Mouse (Mus musculus): ENCODE measurements around the gene Fads3. TPM values are rescaled to one million over a fixed set of nuclear protein-coding genes. Genes with fewer than 3 reads are reported as not detected.

Gene Fads3
- polyA plus RNA-seq, 1 experiment from 2014 or later = 39.4 TPM

GRCm38 (mm10) chr19:10062292-10062691 lies 20.9 kb downstream of the Fads3 start:
- Histone ChIP-seq H3K9me3 (replicated peaks) (no peaks in the 10 kb centered on the region), H3K27me3 (no peaks in the 10 kb centered on the region), H3K4me3 (no peak overlapping the region), H3K36me3 (peaks cover 36% of the 10 kb centered on the region), H3K4me1 (replicated peaks) (peaks cover 20% of the 10 kb centered on the region), H3K4me2 (no peak overlapping the region), H3K27ac (no peak overlapping the region), H3K9ac (no peak overlapping the region)
- 88% methylated on average over 8 of the region's 8 CpGs for WGBS
- no peak for ATAC-seq (replicated peaks; ENCODE audit: insufficient number of reproducible peaks, insufficient read depth, low FRiP score, low read depth)

DNA sequence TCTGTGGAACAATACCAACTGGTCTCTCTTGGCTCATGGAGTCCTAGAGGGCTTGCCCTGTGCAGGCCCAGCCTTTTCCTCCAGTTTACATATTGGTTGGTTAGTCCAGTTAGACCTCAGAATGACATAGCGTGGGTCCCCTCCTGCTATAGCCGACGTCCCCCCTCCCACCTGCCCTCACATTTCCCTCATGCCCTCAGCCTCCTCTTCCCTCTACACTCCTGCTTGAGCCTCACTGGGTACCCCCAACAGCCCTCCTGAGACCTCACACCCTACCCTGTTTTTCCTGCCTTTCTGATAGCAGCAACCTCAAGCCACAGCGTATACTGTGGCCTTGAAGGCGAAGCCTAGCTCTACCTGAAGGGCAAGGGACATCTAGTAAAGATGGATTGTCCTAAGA lies 21.5 kb downstream of the Fads3 start:
- no peaks in the 10 kb centered on the region for H3K9me3 ChIP-seq (replicated peaks)
- H3K4me1 ChIP-seq (replicated peaks) = peaks cover 20% of the 10 kb centered on the region
- 88% methylated on average over 5 of the region's 5 CpGs for WGBS
- no peak overlapping the region for H3K9ac ChIP-seq
- no peak overlapping the region for H3K27ac ChIP-seq
- no peak overlapping the region for H3K4me3 ChIP-seq
- H3K4me2 ChIP-seq = no peak overlapping the region
- ATAC-seq (replicated peaks; ENCODE audit: insufficient number of reproducible peaks, insufficient read depth, low FRiP score, low read depth) = no peak
- H3K36me3 ChIP-seq = peaks cover 30% of the 10 kb centered on the region
- H3K27me3 ChIP-seq = no peaks in the 10 kb centered on the region

DNA sequence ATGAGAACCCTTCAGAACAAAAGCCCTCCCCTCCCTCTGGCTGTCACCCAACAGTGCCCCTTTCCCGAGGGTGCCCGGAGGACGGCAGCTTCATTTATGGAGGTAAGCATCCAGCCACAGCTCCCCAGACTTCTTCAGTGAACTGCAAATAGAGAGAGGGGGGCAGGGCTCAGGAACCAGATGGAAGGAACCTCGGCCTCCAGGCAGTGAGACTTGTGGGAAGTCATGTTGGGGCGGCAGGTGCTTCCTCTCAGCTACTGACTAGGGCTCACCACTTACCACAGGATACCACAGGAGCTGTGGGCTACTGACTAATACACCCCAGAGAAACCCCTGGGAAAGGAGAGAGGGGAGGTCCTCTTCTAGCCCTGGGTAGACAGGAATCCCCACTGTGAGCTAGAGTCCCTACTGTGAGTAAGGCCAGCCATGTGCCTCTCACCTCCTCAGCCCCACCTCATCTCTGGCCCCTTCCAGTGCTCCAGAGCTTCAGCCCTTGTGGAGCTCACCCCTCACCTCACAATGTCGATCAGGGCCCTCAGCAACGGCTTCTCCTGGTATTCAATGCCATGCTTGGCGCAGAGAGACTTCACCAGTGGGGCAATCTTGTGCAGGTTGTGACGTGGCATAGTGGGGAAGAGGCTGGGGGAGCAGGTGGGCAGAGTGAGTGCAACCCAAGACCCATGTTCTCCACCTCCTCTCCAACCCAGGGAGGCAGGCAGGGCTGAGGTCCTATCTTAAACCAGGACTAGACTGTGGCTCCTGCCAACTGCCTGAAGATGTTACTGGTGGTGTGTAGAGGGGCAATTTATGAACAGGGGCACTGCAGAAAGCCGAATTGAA lies 23.0 kb downstream of the Fads3 start:
- peak; percentile 16; the same call in 1 of the 2 replicates for ATAC-seq (replicated peaks; ENCODE audit: insufficient number of reproducible peaks, insufficient read depth, low FRiP score, low read depth)
- no peak overlapping the region for H3K4me3 ChIP-seq
- H3K36me3 ChIP-seq = peaks cover 30% of the 10 kb centered on the region
- H3K4me1 ChIP-seq (replicated peaks) = peaks cover 20% of the 10 kb centered on the region
- no peaks in the 10 kb centered on the region for H3K9me3 ChIP-seq (replicated peaks)
- no peaks in the 10 kb centered on the region for H3K27me3 ChIP-seq
- WGBS = 67% methylated on average over 10 of the region's 10 CpGs
- no peak overlapping the region for H3K9ac ChIP-seq
- H3K4me2 ChIP-seq = no peak overlapping the region
- peak overlapping the region; percentile 33; the same call in 1 of the 2 replicates for H3K27ac ChIP-seq

DNA sequence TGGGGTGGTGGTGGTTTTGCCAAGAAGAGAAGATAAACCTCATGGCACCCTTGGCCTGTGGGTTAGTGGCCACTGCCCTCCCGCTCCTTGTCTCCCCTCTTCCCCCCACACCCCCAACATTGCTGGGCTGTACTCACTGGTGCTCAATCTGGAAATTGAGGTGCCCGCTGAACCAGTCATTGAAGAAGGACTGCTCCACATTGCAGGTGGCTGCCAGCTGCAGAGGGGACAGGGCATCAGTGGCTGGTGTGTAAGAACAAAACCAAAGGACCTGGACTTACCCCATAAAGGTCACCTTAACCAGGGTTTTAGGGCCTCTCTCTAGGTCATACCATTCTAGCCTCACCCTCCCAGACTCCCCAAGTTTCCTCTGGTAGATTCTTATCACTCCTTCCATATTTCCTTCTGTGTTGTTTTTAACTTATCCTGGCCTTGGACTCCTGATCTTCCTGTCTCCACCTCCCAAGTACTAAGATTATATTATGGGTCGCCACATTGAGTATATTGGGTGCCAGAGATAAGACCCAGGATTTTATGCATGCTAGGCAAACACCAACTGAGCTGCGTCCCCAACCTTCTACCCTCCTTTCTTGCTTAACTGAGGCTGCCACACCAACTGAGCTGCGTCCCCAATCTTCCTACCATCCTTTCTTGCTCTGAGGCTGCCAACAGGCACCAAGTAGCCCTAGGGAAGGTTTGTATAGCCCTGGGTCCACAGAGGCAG lies 24.3 kb downstream of the Fads3 start:
- H3K9ac ChIP-seq = no peak overlapping the region
- H3K4me1 ChIP-seq (replicated peaks) = peaks cover 13% of the 10 kb centered on the region
- no peaks in the 10 kb centered on the region for H3K27me3 ChIP-seq
- peaks cover 43% of the 10 kb centered on the region for H3K36me3 ChIP-seq
- ATAC-seq (replicated peaks; ENCODE audit: insufficient number of reproducible peaks, insufficient read depth, low FRiP score, low read depth) = no peak
- WGBS = 81% methylated on average over 5 of the region's 5 CpGs
- H3K4me2 ChIP-seq = no peak overlapping the region
- H3K9me3 ChIP-seq (replicated peaks) = no peaks in the 10 kb centered on the region
- H3K27ac ChIP-seq = no peak overlapping the region
- H3K4me3 ChIP-seq = no peak overlapping the region

GRCm38 (mm10) chr19:10066189-10066500 lies 24.8 kb downstream of the Fads3 start:
- Histone ChIP-seq H3K9ac (no peak overlapping the region), H3K36me3 (peaks cover 43% of the 10 kb centered on the region), H3K9me3 (replicated peaks) (no peaks in the 10 kb centered on the region), H3K27me3 (no peaks in the 10 kb centered on the region), H3K4me2 (no peak overlapping the region), H3K4me3 (no peak overlapping the region), H3K4me1 (replicated peaks) (peaks cover 10% of the 10 kb centered on the region), H3K27ac (no peak overlapping the region)
- WGBS = 83% methylated on average over 4 of the region's 4 CpGs
- ATAC-seq (replicated peaks; ENCODE audit: insufficient number of reproducible peaks, insufficient read depth, low FRiP score, low read depth) = no peak

DNA sequence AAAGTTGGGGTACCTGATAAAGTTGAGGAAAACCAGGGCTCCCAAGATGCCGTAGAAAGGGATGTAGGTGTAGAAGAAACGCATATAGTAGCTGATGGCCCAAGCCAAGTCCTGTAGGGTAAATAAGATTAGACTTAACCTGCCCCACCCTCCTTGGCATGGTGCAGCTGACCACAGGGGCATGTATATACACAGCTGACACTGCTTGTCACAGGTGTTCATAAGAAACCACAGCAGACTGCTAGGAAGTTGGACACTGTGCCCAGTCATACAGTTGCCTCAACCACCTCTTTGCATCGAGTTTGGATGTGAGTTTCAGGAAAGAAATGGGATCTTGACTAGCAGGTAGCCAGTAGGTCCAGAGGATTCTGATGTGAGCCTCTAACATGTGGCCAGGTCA lies 25.1 kb downstream of the Fads3 start:
- Histone ChIP-seq H3K9me3 (replicated peaks) (no peaks in the 10 kb centered on the region), H3K4me3 (no peak overlapping the region), H3K9ac (no peak overlapping the region), H3K4me2 (no peak overlapping the region), H3K27ac (no peak overlapping the region), H3K36me3 (peaks cover 46% of the 10 kb centered on the region), H3K27me3 (no peaks in the 10 kb centered on the region), H3K4me1 (replicated peaks) (peaks cover 10% of the 10 kb centered on the region)
- ATAC-seq (replicated peaks; ENCODE audit: insufficient number of reproducible peaks, insufficient read depth, low FRiP score, low read depth) = no peak
- 88% methylated on average over 3 of the region's 3 CpGs for WGBS

DNA sequence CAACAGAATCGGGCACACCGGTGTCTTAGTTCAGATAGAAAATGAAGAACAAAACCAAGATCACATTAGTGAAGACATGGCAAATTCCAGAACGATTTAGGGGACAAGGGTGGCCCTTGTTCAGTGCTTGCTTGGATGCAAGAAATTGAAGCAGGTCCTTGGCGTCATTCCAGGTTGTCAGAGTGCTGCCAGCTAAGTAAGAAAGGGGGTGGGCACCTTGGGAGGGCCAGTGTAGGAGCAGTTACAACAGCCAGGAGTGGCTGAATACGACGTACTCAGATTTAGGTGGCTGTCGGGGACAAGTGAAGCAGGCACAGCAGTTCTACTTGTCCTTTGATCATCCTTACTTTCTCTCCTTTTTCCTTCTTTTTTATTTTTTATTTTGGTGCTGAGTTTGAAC lies 26.3 kb downstream of the Fads3 start:
- Histone ChIP-seq H3K36me3 (peaks cover 44% of the 10 kb centered on the region), H3K4me1 (replicated peaks) (peaks cover 10% of the 10 kb centered on the region), H3K27ac (no peak overlapping the region), H3K9me3 (replicated peaks) (no peaks in the 10 kb centered on the region), H3K9ac (no peak overlapping the region), H3K4me2 (no peak overlapping the region), H3K27me3 (no peaks in the 10 kb centered on the region), H3K4me3 (no peak overlapping the region)
- 81% methylated on average over 7 of the region's 7 CpGs for WGBS
- no peak for ATAC-seq (replicated peaks; ENCODE audit: insufficient number of reproducible peaks, insufficient read depth, low FRiP score, low read depth)

- ATAC-seq (replicated peaks; ENCODE audit: insufficient number of reproducible peaks, insufficient read depth, low FRiP score, low read depth) = no peak
- H3K36me3 ChIP-seq = peaks cover 66% of the 10 kb centered on the region
Measured at GRCm38 (mm10) chr19:10070186-10070980, 29.0 kb downstream of the Fads3 start.

GRCm38 (mm10) chr19:10071166-10071565 lies 29.8 kb downstream of the Fads3 start:
- 82% methylated on average over 5 of the region's 5 CpGs for WGBS
- H3K27me3 ChIP-seq = no peaks in the 10 kb centered on the region

More at GRCm38 (mm10) chr19:10070186-10070980, 29.0 kb downstream of the Fads3 start:
- Histone ChIP-seq H3K4me1 (replicated peaks) (no peaks in the 10 kb centered on the region), H3K4me3 (no peak overlapping the region), H3K4me2 (no peak overlapping the region), H3K27ac (no peak overlapping the region), H3K27me3 (no peaks in the 10 kb centered on the region), H3K9me3 (replicated peaks) (no peaks in the 10 kb centered on the region), H3K9ac (no peak overlapping the region)
- 96% methylated on average over 8 of the region's 8 CpGs for WGBS

DNA sequence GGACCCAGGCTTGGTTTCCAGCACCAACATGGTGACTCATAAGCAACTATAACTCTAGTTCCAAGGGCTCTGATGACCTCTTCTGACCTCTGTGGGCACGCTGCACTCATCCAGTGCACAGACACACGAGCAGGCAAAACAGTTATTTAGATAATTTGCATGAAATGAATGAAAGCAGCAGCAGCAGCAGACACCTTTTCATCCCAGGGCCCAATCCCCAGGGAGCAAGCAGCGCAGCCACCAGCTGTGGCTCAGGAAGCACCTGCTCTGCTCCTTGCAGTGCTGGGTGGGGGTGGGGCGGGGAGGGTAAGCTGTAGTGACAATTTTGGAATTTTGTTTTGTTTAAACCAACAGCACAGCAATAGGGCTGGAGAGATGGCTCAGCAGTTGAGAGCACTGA lies 30.5 kb downstream of the Fads3 start:
- Histone ChIP-seq H3K4me3 (no peak overlapping the region), H3K27me3 (no peaks in the 10 kb centered on the region), H3K27ac (no peak overlapping the region), H3K9me3 (replicated peaks) (no peaks in the 10 kb centered on the region), H3K36me3 (peaks cover 71% of the 10 kb centered on the region), H3K9ac (no peak overlapping the region), H3K4me1 (replicated peaks) (no peaks in the 10 kb centered on the region), H3K4me2 (no peak overlapping the region)
- no peak for ATAC-seq (replicated peaks; ENCODE audit: insufficient number of reproducible peaks, insufficient read depth, low FRiP score, low read depth)
- 84% methylated on average over 4 of the region's 4 CpGs for WGBS

More at GRCm38 (mm10) chr19:10071166-10071565, 29.8 kb downstream of the Fads3 start:
- H3K27ac ChIP-seq = no peak overlapping the region
- H3K4me1 ChIP-seq (replicated peaks) = no peaks in the 10 kb centered on the region
- H3K4me3 ChIP-seq = no peak overlapping the region
- peaks cover 71% of the 10 kb centered on the region for H3K36me3 ChIP-seq
- no peak for ATAC-seq (replicated peaks; ENCODE audit: insufficient number of reproducible peaks, insufficient read depth, low FRiP score, low read depth)
- no peak overlapping the region for H3K9ac ChIP-seq
- H3K9me3 ChIP-seq (replicated peaks) = no peaks in the 10 kb centered on the region
- H3K4me2 ChIP-seq = no peak overlapping the region

- Histone ChIP-seq H3K9ac (no peak overlapping the region), H3K9me3 (replicated peaks) (no peaks in the 10 kb centered on the region), H3K27me3 (no peaks in the 10 kb centered on the region), H3K4me3 (no peak overlapping the region), H3K27ac (no peak overlapping the region), H3K36me3 (peaks cover 79% of the 10 kb centered on the region), H3K4me1 (replicated peaks) (no peaks in the 10 kb centered on the region), H3K4me2 (no peak overlapping the region)
- no peak for ATAC-seq (replicated peaks; ENCODE audit: insufficient number of reproducible peaks, insufficient read depth, low FRiP score, low read depth)
- WGBS = 93% methylated on average over 5 of the region's 5 CpGs
Measured at GRCm38 (mm10) chr19:10073145-10073544, 31.8 kb downstream of the Fads3 start.
